Mouse (Mus musculus) forebrain, embryonic 11.5 days (tissue): ENCODE data around the gene Vasn. TPM values are rescaled to one million over a fixed set of nuclear protein-coding genes. Genes with fewer than 3 reads are reported as not detected.

Experiments used
- ATAC-seq: fragments of 200-750 bp; cut with Nextera tagmentation; replicated peaks from 2 replicates; pipeline ENCODE4 v1.8.0; 2017; ENCODE audit warnings: moderate TSS enrichment; ENCODE audit not compliant: low FRiP score
- DNase-seq: peaks from one replicate; pipeline ENCODE4 v3.0.0-alpha.2; 2017; ENCODE audit warnings: low spot score
- H3K27ac ChIP-seq: fragments of 300-500 bp; sonication (generic); 2 replicates; pipeline ENCODE4 v1.5.1; 2014; ENCODE audit warnings: low read depth, low read length
- H3K27me3 ChIP-seq: fragments of 300-500 bp; sonication (generic); 2 replicates; pipeline ENCODE4 v1.6.1; 2014; ENCODE audit warnings: mild to moderate bottlenecking, low read length, mixed read lengths; ENCODE audit not compliant: control insufficient read depth, insufficient read depth
- H3K36me3 ChIP-seq: fragments of 300-500 bp; sonication (generic); 2 replicates; pipeline ENCODE4 v1.6.1; 2014; ENCODE audit warnings: mild to moderate bottlenecking, low read length, moderate library complexity, mixed read lengths; ENCODE audit not compliant: control insufficient read depth, insufficient read depth
- H3K4me1 ChIP-seq: fragments of 300-500 bp; sonication (generic); replicated peaks from 2 replicates; pipeline ENCODE4 v1.6.1; 2014; ENCODE audit warnings: low read length, mixed read lengths; ENCODE audit not compliant: control insufficient read depth, insufficient read depth
- H3K4me2 ChIP-seq: fragments of 300-500 bp; sonication (generic); 2 replicates; pipeline ENCODE4 v1.6.1; 2014; ENCODE audit warnings: low read depth, mild to moderate bottlenecking, low read length, moderate library complexity, mixed read lengths; ENCODE audit not compliant: severe bottlenecking
- H3K4me3 ChIP-seq: fragments of 300-500 bp; sonication (generic); 2 replicates; pipeline ENCODE4 v1.5.1; 2014; ENCODE audit warnings: low read depth, low read length
- H3K9ac ChIP-seq: fragments of 300-500 bp; sonication (generic); 2 replicates; pipeline ENCODE4 v1.6.1; 2014; ENCODE audit warnings: low read length
- H3K9me3 ChIP-seq: fragments of 300-500 bp; sonication (generic); 2 replicates; pipeline ENCODE4 v1.6.1; 2016; ENCODE audit warnings: low read length, mixed read lengths; ENCODE audit not compliant: control insufficient read depth
- WGBS: fragments of 180-500 bp; shearing (Covaris S2); extraction: QIAGEN DNeasy Blood & Tissue Kit; methylation state at CpG from one replicate; pipeline ENCODE4 v1.1.7; 2014; 5-methylcytosine and 5-hydroxymethylcytosine counted together
- polyA plus RNA-seq: library from polyadenylated mRNA; unstranded; fragments of >200 nt; fragmentation: Nextera tagmentation; extraction: Ambion mirVana; gene quantifications from 2 replicates; pipeline ENCODE4 v1.2.1, GENCODE M21; 2014

Vasn gene
- polyA plus RNA-seq, 1 experiment from 2014 or later = 7.6 TPM

- no peak overlapping the region for H3K27ac ChIP-seq
- 90% methylated on average over 3 of the region's 3 CpGs for WGBS
Observed at GRCm38 (mm10) chr16:4650161-4650560, 10.4 kb downstream of the Vasn start.

GRCm38 (mm10) chr16:4651081-4651480 is 11.3 kb downstream of the Vasn start:
- H3K4me3 ChIP-seq = no peak overlapping the region
- H3K4me1 ChIP-seq = peaks cover 1% of the 10 kb centered on the region; the same call in 1 of the 2 replicates
- ATAC-seq (no peak), DNase-seq (no peak)
- H3K27me3 ChIP-seq = no peaks in the 10 kb centered on the region
- no peaks in the 10 kb centered on the region; the same call in 1 of the 2 replicates for H3K36me3 ChIP-seq
- H3K27ac ChIP-seq = no peak overlapping the region
- H3K9me3 ChIP-seq = no peaks in the 10 kb centered on the region
- H3K4me2 ChIP-seq = no peak overlapping the region
- WGBS = 91% methylated on average over 1 of the region's 1 CpGs
- H3K9ac ChIP-seq = no peak overlapping the region

More at GRCm38 (mm10) chr16:4650161-4650560, 10.4 kb downstream of the Vasn start:
- no peak for ATAC-seq
- Histone ChIP-seq H3K9me3 (no peaks in the 10 kb centered on the region), H3K27me3 (no peaks in the 10 kb centered on the region), H3K4me3 (no peak overlapping the region), H3K36me3 (no peaks in the 10 kb centered on the region; the same call in 1 of the 2 replicates), H3K4me2 (no peak overlapping the region), H3K4me1 (no peaks in the 10 kb centered on the region; the same call in 1 of the 2 replicates), H3K9ac (no peak overlapping the region)
- DNase-seq = no peak

GRCm38 (mm10) chr16:4651624-4652023 is 11.9 kb downstream of the Vasn start:
- Histone ChIP-seq H3K9ac (no peak overlapping the region), H3K27me3 (no peaks in the 10 kb centered on the region), H3K27ac (no peak overlapping the region), H3K4me3 (no peak overlapping the region), H3K4me2 (no peak overlapping the region), H3K36me3 (no peaks in the 10 kb centered on the region; the same call in 1 of the 2 replicates), H3K4me1 (peaks cover 1% of the 10 kb centered on the region; the same call in 1 of the 2 replicates), H3K9me3 (no peaks in the 10 kb centered on the region)
- ATAC-seq (no peak), DNase-seq (no peak)
- 62% methylated on average over 7 of the region's 7 CpGs for WGBS

- ATAC-seq (no peak), DNase-seq (no peak)
- Histone ChIP-seq H3K27ac (no peak overlapping the region), H3K36me3 (no peaks in the 10 kb centered on the region; the same call in 1 of the 2 replicates), H3K4me1 (0 out of 2 replicates have a peak, but pooled peaks cover 1% of the 10 kb centered on the region), H3K4me3 (no peak overlapping the region), H3K9me3 (no peaks in the 10 kb centered on the region), H3K9ac (no peak overlapping the region), H3K4me2 (no peak overlapping the region), H3K27me3 (no peaks in the 10 kb centered on the region)
- 76% methylated on average over 4 of the region's 4 CpGs for WGBS
Observed at GRCm38 (mm10) chr16:4652707-4653416, 13.1 kb downstream of the Vasn start.

GRCm38 (mm10) chr16:4654706-4655105 is 15.0 kb downstream of the Vasn start:
- H3K4me1 ChIP-seq = peaks cover 10% of the 10 kb centered on the region; the same call in 1 of the 2 replicates
- H3K4me2 ChIP-seq = no peak overlapping the region
- H3K9me3 ChIP-seq = no peaks in the 10 kb centered on the region
- H3K27ac ChIP-seq = no peak overlapping the region
- 89% methylated on average over 10 of the region's 10 CpGs for WGBS
- H3K4me3 ChIP-seq = no peak overlapping the region
- DNase-seq (no peak), ATAC-seq (no peak)
- no peaks in the 10 kb centered on the region; the same call in 1 of the 2 replicates for H3K36me3 ChIP-seq
- H3K27me3 ChIP-seq = no peaks in the 10 kb centered on the region
- no peak overlapping the region for H3K9ac ChIP-seq

GRCm38 (mm10) chr16:4655251-4655734 is 15.6 kb downstream of the Vasn start:
- no peak for DNase-seq
- no peak overlapping the region for H3K9ac ChIP-seq
- H3K36me3 ChIP-seq = no peaks in the 10 kb centered on the region; the same call in 1 of the 2 replicates

GRCm38 (mm10) chr16:4655764-4656570 is 16.2 kb downstream of the Vasn start:
- H3K4me3 ChIP-seq = no peak overlapping the region
- ATAC-seq (no peak), DNase-seq (no peak)
- H3K9ac ChIP-seq = no peak overlapping the region
- H3K4me2 ChIP-seq = no peak overlapping the region
- H3K36me3 ChIP-seq = no peaks in the 10 kb centered on the region; the same call in 1 of the 2 replicates
- no peaks in the 10 kb centered on the region for H3K27me3 ChIP-seq
- 35% methylated on average over 11 of the region's 11 CpGs for WGBS
- no peaks in the 10 kb centered on the region for H3K9me3 ChIP-seq
- peaks cover 10% of the 10 kb centered on the region; the same call in 1 of the 2 replicates for H3K4me1 ChIP-seq
- H3K27ac ChIP-seq = no peak overlapping the region

More at GRCm38 (mm10) chr16:4655251-4655734, 15.6 kb downstream of the Vasn start:
- H3K27me3 ChIP-seq = no peaks in the 10 kb centered on the region
- H3K4me3 ChIP-seq = no peak overlapping the region
- no peak overlapping the region for H3K27ac ChIP-seq
- ATAC-seq = no peak
- no peak overlapping the region for H3K4me2 ChIP-seq
- no peaks in the 10 kb centered on the region for H3K9me3 ChIP-seq
- 76% methylated on average over 4 of the region's 4 CpGs for WGBS
- H3K4me1 ChIP-seq = peaks cover 10% of the 10 kb centered on the region; the same call in 1 of the 2 replicates

GRCm38 (mm10) chr16:4656571-4657081 is 16.9 kb downstream of the Vasn start:
- H3K27ac ChIP-seq = no peak overlapping the region
- H3K4me3 ChIP-seq = no peak overlapping the region
- H3K9ac ChIP-seq = no peak overlapping the region
- H3K36me3 ChIP-seq = no peaks in the 10 kb centered on the region; the same call in 1 of the 2 replicates
- 66% methylated on average over 9 of the region's 9 CpGs for WGBS
- no peak overlapping the region for H3K4me2 ChIP-seq
- H3K4me1 ChIP-seq = peaks cover 10% of the 10 kb centered on the region; the same call in 1 of the 2 replicates
- H3K27me3 ChIP-seq = no peaks in the 10 kb centered on the region
- DNase-seq (no peak), ATAC-seq (no peak)
- H3K9me3 ChIP-seq = no peaks in the 10 kb centered on the region
